In genomic region chr2:69788974-69789373, GRCm38 (mm10) we compare ENCODE assay signal across 1 mouse cellular context.
TF ChIP-seq lines count a peak whose summit lies in the region.

No protein-coding gene starts in this region.

TF ChIP-seq in MEL, 35 proteins besides CTCF, POLR2A, EP300 and RAD21 (continued from another document):
- TF ChIP-seq TCF12 (IDR thresholded peaks at IDR 0.05; ENCODE audit: low read depth, low read length): no peak
- no peak for TF ChIP-seq MAZ (IDR thresholded peaks at IDR 0.05; ENCODE audit: low read depth, low read length)
- no peak for TF ChIP-seq MAX (IDR thresholded peaks at IDR 0.05; ENCODE audit: low read length)
- no peak for TF ChIP-seq POLR2AphosphoS2 (IDR thresholded peaks at IDR 0.05; ENCODE audit: low read length)
- TF ChIP-seq MXI1 (IDR thresholded peaks at IDR 0.05; ENCODE audit: low read depth, low read length): no peak
- TF ChIP-seq GABPA (IDR thresholded peaks at IDR 0.05; ENCODE audit: low read depth, low read length): no peak
TF ChIP-seq in MEL: peak in this region for 0.
